Mouse (Mus musculus): ENCODE results near the gene Neurod1. TPM values are rescaled to one million over a fixed set of nuclear protein-coding genes. Genes with fewer than 3 reads are reported as not detected.

The Neurod1 gene
- total and polyA plus RNA-seq, 3 experiments: not detected

- peak; percentile 77 for TF ChIP-seq SIN3A (IDR thresholded peaks at IDR 0.05; ENCODE audit: low read length)
These were observed 42.6 kb upstream of the Neurod1 start (continued) for GRCm38 (mm10) chr2:79498990-79499755.

DNA sequence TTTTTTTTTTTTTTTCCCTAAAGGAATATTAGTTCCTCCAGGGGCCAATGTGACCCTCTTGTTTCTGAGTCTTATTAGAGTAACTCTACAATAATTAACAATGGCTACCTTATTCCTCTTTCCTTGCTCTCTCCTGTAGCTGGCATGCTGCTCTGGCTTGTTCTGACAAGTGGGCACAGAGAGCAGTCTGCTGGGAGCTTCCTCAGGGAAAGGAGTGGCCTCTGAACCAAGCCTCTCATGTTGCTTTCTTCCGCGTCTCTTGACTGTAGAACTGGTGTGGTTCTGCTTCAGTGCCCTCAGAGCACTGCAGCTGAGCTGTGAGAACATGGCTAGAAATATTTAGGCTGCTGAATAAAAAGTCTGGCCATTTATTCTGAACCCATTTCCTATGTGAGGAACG is 28.6 kb upstream of the Neurod1 start:
- peaks cover 0 to 7% of the 10 kb centered on the region in 2 experiments; a peak in 2 of 4 replicates for H3K4me1 ChIP-seq (ENCODE audit: control insufficient read depth in 1 of 2, insufficient read depth in 2 of 2)
- no peak overlapping the region for H3K27ac ChIP-seq (ENCODE audit: insufficient read depth, low read depth)
- no peak overlapping the region for H3K4me3 ChIP-seq (replicated peaks in 1 of 3; ENCODE audit: low read depth in 2 of 3, low read length in 2 of 3, poor library complexity in 1 of 3)
- H3K9ac ChIP-seq (ENCODE audit: insufficient read depth, low read depth): no peak overlapping the region
- in situ Hi-C loops (cut with MboI; ENCODE audit: low pct_ligation_motif_present, low pct_unique_long_range_greater_than_20kb, low sequenced_read_pairs) (no loop called here), dilution Hi-C loops (cut with MboI; ENCODE audit: extremely low pct_ligation_motif_present, extremely low pct_unique_long_range_greater_than_20kb, low sequenced_read_pairs) (no loop called here)
- peak; percentile 11 for DNase-seq (ENCODE audit: extremely low read depth)
- peak overlapping the region; percentile 40 for H3K4me2 ChIP-seq (ENCODE audit: insufficient read depth, low read depth, poor library complexity, severe bottlenecking)
- no peaks in the 10 kb centered on the region for H3K79me2 ChIP-seq (replicated peaks; ENCODE audit: control insufficient read depth, extremely low read depth, insufficient read depth, poor library complexity, severe bottlenecking)
- TF ChIP-seq PAX5 (IDR thresholded peaks at IDR 0.05; ENCODE audit: low read length) (no peak), CHD1 (IDR thresholded peaks at IDR 0.05; ENCODE audit: low read depth, low read length) (no peak)
- H3K9me3 ChIP-seq (replicated peaks; ENCODE audit: low read length): no peaks in the 10 kb centered on the region
- H3K27me3 ChIP-seq (replicated peaks): no peaks in the 10 kb centered on the region
- H3K36me3 ChIP-seq (replicated peaks in 1 of 2; ENCODE audit: control insufficient read depth in 1 of 2, insufficient read depth in 1 of 2, low read length in 1 of 2): no peaks in the 10 kb centered on the region

DNA sequence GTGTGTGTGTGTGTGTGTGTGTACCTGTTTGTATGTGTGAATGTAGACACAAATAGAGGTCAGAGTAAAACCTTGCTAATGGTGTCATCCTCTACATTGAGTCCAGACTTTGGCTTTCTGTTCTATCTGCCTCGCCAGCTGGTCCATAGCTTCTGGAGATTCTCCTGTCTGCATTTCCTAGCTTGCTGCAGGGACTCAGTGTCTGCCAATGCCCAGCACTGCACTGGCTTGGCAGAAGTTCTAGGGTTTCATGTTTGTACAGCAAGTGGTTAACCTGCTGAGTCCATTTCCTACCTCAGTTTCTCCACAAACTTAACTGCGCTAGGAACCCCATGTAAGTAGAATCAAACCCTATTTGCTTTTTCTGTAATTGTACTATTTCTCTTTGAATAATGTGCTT is 26.0 kb upstream of the Neurod1 start:
- no peaks in the 10 kb centered on the region for H3K36me3 ChIP-seq (replicated peaks in 1 of 2; ENCODE audit: control insufficient read depth in 1 of 2, insufficient read depth in 1 of 2, low read length in 1 of 2)
- H3K4me1 ChIP-seq (ENCODE audit: control insufficient read depth in 1 of 2, insufficient read depth in 2 of 2): peaks cover 0 to 7% of the 10 kb centered on the region in 2 experiments; a peak in 2 of 4 replicates
- in situ Hi-C loops (cut with MboI; ENCODE audit: low pct_ligation_motif_present, low pct_unique_long_range_greater_than_20kb, low sequenced_read_pairs): no loop called here
- no peak overlapping the region for H3K4me3 ChIP-seq (replicated peaks in 1 of 3; ENCODE audit: low read depth in 2 of 3, low read length in 2 of 3, poor library complexity in 1 of 3)
- no peak overlapping the region for H3K27ac ChIP-seq (ENCODE audit: insufficient read depth, low read depth)
- dilution Hi-C loops (cut with MboI; ENCODE audit: extremely low pct_ligation_motif_present, extremely low pct_unique_long_range_greater_than_20kb, low sequenced_read_pairs): no loop called here
- no peaks in the 10 kb centered on the region for H3K9me3 ChIP-seq (replicated peaks; ENCODE audit: low read length)
- TF ChIP-seq ZNF384 (IDR thresholded peaks at IDR 0.05; ENCODE audit: low read depth, low read length) (no peak), NELFE (IDR thresholded peaks at IDR 0.05; ENCODE audit: low read depth, low read length) (no peak), JUND (conservative IDR thresholded peaks at IDR 0.05; ENCODE audit: low read depth, low read length) (no peak), E2F4 (IDR thresholded peaks at IDR 0.05; ENCODE audit: insufficient replicate concordance, low read depth, low read length) (no peak), ZMIZ1 (IDR thresholded peaks at IDR 0.05; ENCODE audit: low read depth, low read length) (no peak), MXI1 (IDR thresholded peaks at IDR 0.05; ENCODE audit: low read depth, low read length) (no peak), TCF12 (IDR thresholded peaks at IDR 0.05; ENCODE audit: low read depth, low read length) (no peak), RAD21 (IDR thresholded peaks at IDR 0.05; ENCODE audit: low read depth, low read length) (no peak), PAX5 (IDR thresholded peaks at IDR 0.05; ENCODE audit: low read length) (no peak), MAZ (IDR thresholded peaks at IDR 0.05; ENCODE audit: low read depth, low read length) (no peak), USF2 (conservative IDR thresholded peaks at IDR 0.05; ENCODE audit: low read depth, low read length) (no peak), TBP (conservative IDR thresholded peaks at IDR 0.05; ENCODE audit: low read depth, low read length) (no peak), UBTF (IDR thresholded peaks at IDR 0.05; ENCODE audit: low read depth, low read length) (no peak), NRF1 (IDR thresholded peaks at IDR 0.05; ENCODE audit: low read depth, low read length) (no peak)
- no peaks in the 10 kb centered on the region for H3K79me2 ChIP-seq (replicated peaks; ENCODE audit: control insufficient read depth, extremely low read depth, insufficient read depth, poor library complexity, severe bottlenecking)
- no peak overlapping the region for H3K4me2 ChIP-seq (ENCODE audit: insufficient read depth, low read depth, poor library complexity, severe bottlenecking)
- H3K9ac ChIP-seq (ENCODE audit: insufficient read depth, low read depth): no peak overlapping the region
- H3K27me3 ChIP-seq (replicated peaks): no peaks in the 10 kb centered on the region
- DNase-seq (ENCODE audit: extremely low read depth): no peak
